Mouse (Mus musculus) kidney, adult 2 months (tissue): ENCODE measurements around the gene Ugcg. TPM values are rescaled to one million over a fixed set of nuclear protein-coding genes. Genes with fewer than 3 reads are reported as not detected.

Experiments used
- DNase-seq: peaks from one replicate; pipeline ENCODE4 v3.0.0; 2021
- H3K27ac ChIP-seq: fragments of 200-500 bp; 2 replicates; pipeline ENCODE4 v1.5.1; 2012; ENCODE audit warnings: low read depth, low read length, control low read depth, inconsistent platforms; ENCODE audit not compliant: insufficient read depth
- H3K27me3 ChIP-seq: fragments of 200-500 bp; replicated peaks from 2 replicates; pipeline ENCODE4 v1.6.1; 2012; ENCODE audit warnings: mild to moderate bottlenecking, moderate library complexity, low read length, inconsistent platforms; ENCODE audit not compliant: control insufficient read depth, insufficient read depth
- H3K36me3 ChIP-seq: fragments of 200-500 bp; 2 replicates; pipeline ENCODE4 v1.6.1; 2012; ENCODE audit warnings: mild to moderate bottlenecking, moderate library complexity, low read length, inconsistent platforms; ENCODE audit not compliant: control insufficient read depth, insufficient read depth
- H3K4me1 ChIP-seq: fragments of 200-500 bp; 2 replicates; pipeline ENCODE4 v1.6.1; 2011; ENCODE audit warnings: low read length; ENCODE audit not compliant: control insufficient read depth, insufficient read depth
- H3K4me3 ChIP-seq: fragments of 200-500 bp; 2 replicates; pipeline ENCODE4 v1.5.1; 2011; ENCODE audit warnings: mild to moderate bottlenecking, low read depth, low read length, control low read depth; ENCODE audit not compliant: insufficient read depth
- CTCF ChIP-seq: fragments of 200-500 bp; conservative IDR thresholded peaks from 2 replicates; pipeline ENCODE4 v1.5.1; 2011; ENCODE audit warnings: low read depth, mild to moderate bottlenecking, control low read depth, low read length, moderate library complexity, mixed read lengths; ENCODE audit not compliant: insufficient read depth, insufficient read length
- POLR2A ChIP-seq: fragments of 200-500 bp; IDR thresholded peaks from one replicate; pipeline ENCODE4 v1.6.1; 2011; ENCODE audit warnings: low read depth, low read length, control low read depth
- WGBS: fragments of 180-500 bp; shearing (Covaris S2); methylation state at CpG from one replicate; pipeline ENCODE4 v1.1.7; 2018; 5-methylcytosine and 5-hydroxymethylcytosine counted together
- polyA plus RNA-seq: library from polyadenylated mRNA; depleted of rRNA; stranded (reverse); fragments of >200 nt; gene quantifications from 2 replicates; pipeline ENCODE4 v1.2.3, GENCODE M21; 2012

The Ugcg gene
- polyA plus RNA-seq, 1 experiment, result 11.6 TPM

- 68% methylated on average over 8 of the region's 8 CpGs for WGBS
- H3K27me3 ChIP-seq, result no peaks in the 10 kb centered on the region
- no peak for TF ChIP-seq POLR2A
- no peak for TF ChIP-seq CTCF
- H3K4me1 ChIP-seq, result no peaks in the 10 kb centered on the region
- no peak overlapping the region for H3K27ac ChIP-seq
- DNase-seq, result no peak
- no peak overlapping the region for H3K4me3 ChIP-seq
- no peaks in the 10 kb centered on the region for H3K36me3 ChIP-seq
Measured at GRCm38 (mm10) chr4:59160959-59161670, 27.9 kb upstream of the Ugcg start.

GRCm38 (mm10) chr4:59164034-59164433, 25.0 kb upstream of the Ugcg start:
- TF ChIP-seq POLR2A (no peak), CTCF (no peak)
- 69% methylated on average over 2 of the region's 2 CpGs for WGBS
- H3K27ac ChIP-seq, result no peak overlapping the region
- H3K4me1 ChIP-seq, result no peaks in the 10 kb centered on the region
- no peaks in the 10 kb centered on the region for H3K36me3 ChIP-seq
- H3K27me3 ChIP-seq, result no peaks in the 10 kb centered on the region
- no peak overlapping the region for H3K4me3 ChIP-seq
- no peak for DNase-seq

GRCm38 (mm10) chr4:59167251-59167847, 21.7 kb upstream of the Ugcg start:
- no peak for DNase-seq
- 91% methylated on average over 2 of the region's 2 CpGs for WGBS
- H3K36me3 ChIP-seq, result no peaks in the 10 kb centered on the region
- H3K4me3 ChIP-seq, result no peak overlapping the region
- H3K27ac ChIP-seq, result no peak overlapping the region
- TF ChIP-seq POLR2A, result no peak
- TF ChIP-seq CTCF, result no peak
- H3K4me1 ChIP-seq, result no peaks in the 10 kb centered on the region
- H3K27me3 ChIP-seq, result no peaks in the 10 kb centered on the region

- DNase-seq, result no peak
- no peaks in the 10 kb centered on the region for H3K4me1 ChIP-seq
- no peak for TF ChIP-seq POLR2A
- TF ChIP-seq CTCF, result no peak
- WGBS, result 69% methylated on average over 5 of the region's 5 CpGs
- no peaks in the 10 kb centered on the region for H3K27me3 ChIP-seq
- H3K4me3 ChIP-seq, result no peak overlapping the region
- H3K36me3 ChIP-seq, result no peaks in the 10 kb centered on the region
- no peak overlapping the region for H3K27ac ChIP-seq
Measured at GRCm38 (mm10) chr4:59169981-59170380, 19.1 kb upstream of the Ugcg start.

- Histone ChIP-seq H3K4me1 (no peaks in the 10 kb centered on the region), H3K36me3 (no peaks in the 10 kb centered on the region), H3K4me3 (no peak overlapping the region), H3K27me3 (no peaks in the 10 kb centered on the region), H3K27ac (no peak overlapping the region)
- DNase-seq, result peak; percentile 53
- TF ChIP-seq CTCF, result no peak
- no peak for TF ChIP-seq POLR2A
- 33% methylated on average over 2 of the region's 2 CpGs for WGBS
Measured at GRCm38 (mm10) chr4:59172616-59173015, 16.4 kb upstream of the Ugcg start.

- DNase-seq, result no peak
- Histone ChIP-seq H3K27me3 (no peaks in the 10 kb centered on the region), H3K4me1 (no peaks in the 10 kb centered on the region), H3K4me3 (no peak overlapping the region), H3K36me3 (no peaks in the 10 kb centered on the region), H3K27ac (no peak overlapping the region)
- 61% methylated on average over 2 of the region's 2 CpGs for WGBS
- TF ChIP-seq POLR2A, result no peak
- no peak for TF ChIP-seq CTCF
Measured at GRCm38 (mm10) chr4:59173181-59173922, 15.7 kb upstream of the Ugcg start.

GRCm38 (mm10) chr4:59175003-59175402, 14.1 kb upstream of the Ugcg start:
- no peak overlapping the region for H3K27ac ChIP-seq
- no peak overlapping the region for H3K4me3 ChIP-seq
- WGBS, result 61% methylated on average over 4 of the region's 4 CpGs
- no peak for TF ChIP-seq CTCF
- no peak for TF ChIP-seq POLR2A
- no peaks in the 10 kb centered on the region for H3K36me3 ChIP-seq
- DNase-seq, result no peak
- H3K4me1 ChIP-seq, result no peaks in the 10 kb centered on the region
- H3K27me3 ChIP-seq, result no peaks in the 10 kb centered on the region
